ENCODE assay signal across 17 mouse cellular contexts in genomic region chr16:44620536-44620935, GRCm38 (mm10).
A peak's percentile ranks its signal among the peaks of the same experiment; 100 is the strongest.
DNase-seq lines count a peak whose midpoint lies in the region; ATAC-seq lines count a peak whose summit lies in the region.
"Had no signal": no experiment of that assay in that cellular context is flagged by ENCODE, and none has a peak within 500 bp of the region (broad histone marks: within the 10 kb centered on the region; RNA-seq: fewer than 3 reads in every experiment).

No protein-coding gene starts in this region.

- peak; percentile 68 for DNase-seq in heart, adult 11 months
- DNase-seq in heart, adult 8-10 months (ENCODE audit: low spot score): no peak
- peak; percentile 18 for DNase-seq in urinary bladder, postnatal 25 days (ENCODE audit: low spot score)
- DNase-seq in urinary bladder, adult 2 months (ENCODE audit: low spot score): no peak
- no peak for DNase-seq in layer of hippocampus, adult 9-10 months (ENCODE audit: low spot score)
- no peak for DNase-seq in left cerebral cortex, postnatal 10 days (ENCODE audit: extremely low spot score in 1 of 2, low spot score in 2 of 2)
- DNase-seq: cerebellum, adult 18-20 months; kidney, adult 18-20 months; kidney, postnatal 25 days; lung, embryonic 14.5 days; thymus, postnatal 36 days had no signal

- WGBS in limb, embryonic 12.5 days: 98% methylated on average over 2 of the region's 2 CpGs

- no peaks in the 10 kb centered on the region for H3K9me3 ChIP-seq in limb, embryonic 12.5 days
- H3K9me3 ChIP-seq: heart, embryonic 10.5 days; hindbrain, embryonic 15.5 days had no signal

- H3K9ac ChIP-seq in limb, embryonic 12.5 days (replicated peaks): no peak overlapping the region
- H3K9ac ChIP-seq: hindbrain, embryonic 15.5 days; lung, embryonic 14.5 days had no signal

- H3K36me3 ChIP-seq in limb, embryonic 12.5 days: no peaks in the 10 kb centered on the region
- H3K36me3 ChIP-seq: heart, embryonic 10.5 days; hindbrain, embryonic 15.5 days had no signal

- peak overlapping the region; percentile 60 for H3K27ac ChIP-seq in limb, embryonic 12.5 days
- H3K27ac ChIP-seq: heart, embryonic 10.5 days; hindbrain, embryonic 15.5 days had no signal

- peaks cover 52% of the 10 kb centered on the region for H3K4me1 ChIP-seq in limb, embryonic 12.5 days (replicated peaks)

- no peak overlapping the region for H3K4me3 ChIP-seq in limb, embryonic 12.5 days (replicated peaks)
- H3K4me3 ChIP-seq: heart, embryonic 10.5 days; hindbrain, embryonic 15.5 days had no signal

- H3K4me2 ChIP-seq in limb, embryonic 12.5 days: no peak overlapping the region
- H3K4me2 ChIP-seq: hindbrain, embryonic 15.5 days; liver, embryonic 11.5 days; lung, embryonic 14.5 days had no signal

- ATAC-seq in limb, embryonic 12.5 days (ENCODE audit: insufficient number of reproducible peaks, insufficient read depth, low FRiP score, low TSS enrichment, low read depth): no peak
- ATAC-seq: forebrain, embryonic 16.5 days; midbrain, embryonic 16.5 days had no signal

- intact Hi-C loops in left cerebral cortex, postnatal 10 days (cut with DNase I): no loop called here

- no peaks in the 10 kb centered on the region for H3K27me3 ChIP-seq in limb, embryonic 12.5 days
- H3K27me3 ChIP-seq: hindbrain, embryonic 15.5 days had no signal

Comparison
In these comparisons a context has a peak if more than half of its experiments do, and no peak if none do; other contexts are left out.
1. DNase-seq: peak in heart, adult 11 months (single experiment) and urinary bladder, postnatal 25 days (single experiment); none in heart, adult 8-10 months (single experiment), urinary bladder, adult 2 months (single experiment), layer of hippocampus, adult 9-10 months (single experiment) and left cerebral cortex, postnatal 10 days (0 of 2).